Mouse (Mus musculus) heart, postnatal 0 days (tissue): ENCODE measurements around the gene Mre11a. TPM values are rescaled to one million over a fixed set of nuclear protein-coding genes. Genes with fewer than 3 reads are reported as not detected.

Source experiments
- ATAC-seq: fragments of 200-750 bp; cut with Nextera tagmentation; 2 replicates; pipeline ENCODE4 v1.8.0; 2017; ENCODE audit warnings: low read depth, moderate number of reproducible peaks, moderate library complexity; ENCODE audit not compliant: insufficient read depth
- DNase-seq: peaks from one replicate; pipeline ENCODE4 v3.0.0-alpha.2; 2016; ENCODE audit warnings: low spot score
- H3K27ac ChIP-seq: fragments of 300-500 bp; sonication (generic); 2 replicates; pipeline ENCODE4 v1.5.1; 2014; ENCODE audit warnings: low read depth, mild to moderate bottlenecking
- H3K27me3 ChIP-seq: fragments of 300-500 bp; sonication (generic); 2 replicates; pipeline ENCODE4 v1.6.1; 2014; ENCODE audit warnings: low read length, mixed read lengths; ENCODE audit not compliant: control insufficient read depth, insufficient read depth
- H3K36me3 ChIP-seq: fragments of 300-500 bp; sonication (generic); replicated peaks from 2 replicates; pipeline ENCODE4 v1.6.1; 2014; ENCODE audit warnings: low read length, mixed read lengths; ENCODE audit not compliant: control insufficient read depth, insufficient read depth
- H3K4me1 ChIP-seq: fragments of 300-500 bp; sonication (generic); 2 replicates; pipeline ENCODE4 v1.6.1; 2014; ENCODE audit warnings: antibody characterized with exemption; ENCODE audit not compliant: control insufficient read depth, insufficient read depth
- H3K4me2 ChIP-seq: fragments of 300-500 bp; sonication (generic); 2 replicates; pipeline ENCODE4 v1.6.1; 2014; ENCODE audit warnings: low read depth, mild to moderate bottlenecking, low read length, moderate library complexity
- H3K4me3 ChIP-seq: fragments of 300-500 bp; sonication (generic); 2 replicates; pipeline ENCODE4 v1.5.1; 2014; ENCODE audit warnings: low read depth, low read length
- H3K9ac ChIP-seq: fragments of 300-500 bp; sonication (generic); replicated peaks from 2 replicates; pipeline ENCODE4 v1.6.1; 2014; ENCODE audit warnings: low read depth, low read length, mixed read lengths
- H3K9me3 ChIP-seq: fragments of 300-500 bp; sonication (generic); replicated peaks from 2 replicates; pipeline ENCODE4 v1.6.1; 2016; ENCODE audit warnings: low read length; ENCODE audit not compliant: control insufficient read depth
- CTCF ChIP-seq: IDR thresholded peaks from 2 replicates; pipeline ENCODE4 v1.5.1; 2016; ENCODE audit warnings: antibody characterized with exemption, control low read depth, low read depth
- EP300 ChIP-seq: IDR thresholded peaks from 2 replicates; pipeline ENCODE4 v1.6.1; 2016; ENCODE audit warnings: antibody characterized with exemption, low read depth
- WGBS: fragments of 180-500 bp; shearing (Covaris S2); extraction: QIAGEN DNeasy Blood & Tissue Kit; methylation state at CpG from one replicate; pipeline ENCODE4 v1.1.7; 2014; 5-methylcytosine and 5-hydroxymethylcytosine counted together
- polyA plus RNA-seq: library from polyadenylated mRNA; unstranded; fragments of >200 nt; fragmentation: Nextera tagmentation; extraction: Ambion mirVana; gene quantifications from 2 replicates; pipeline ENCODE4 v1.2.1, GENCODE M21; 2015
- total RNA-seq: library from RNA; depleted of rRNA; stranded (reverse); fragments of >200 nt; gene quantifications from 2 replicates; pipeline ENCODE4 v1.2.3, GENCODE M21; 2014; ENCODE audit warnings: low replicate concordance

Mre11a gene
- total and polyA plus RNA-seq, 2 experiments from 2014 or later = 6.4 to 8.2 TPM

- Histone ChIP-seq H3K36me3 (no peaks in the 10 kb centered on the region), H3K4me3 (no peak overlapping the region), H3K9me3 (no peaks in the 10 kb centered on the region), H3K4me2 (no peak overlapping the region), H3K27me3 (no peaks in the 10 kb centered on the region), H3K9ac (no peak overlapping the region), H3K4me1 (no peaks in the 10 kb centered on the region), H3K27ac (peak overlapping the region; percentile 11; the same call in 1 of the 2 replicates)
- ATAC-seq (peak; percentile 66), DNase-seq (peak; percentile 39)
- TF ChIP-seq CTCF (no peak), EP300 (no peak)
- WGBS = 73% methylated on average over 10 of the region's 10 CpGs
These were observed 57.7 kb downstream of the Mre11a start for GRCm38 (mm10) chr9:14841878-14842761.

- no peak overlapping the region for H3K4me2 ChIP-seq
- no peaks in the 10 kb centered on the region for H3K4me1 ChIP-seq
- H3K36me3 ChIP-seq = no peaks in the 10 kb centered on the region
- H3K4me3 ChIP-seq = no peak overlapping the region
- H3K9me3 ChIP-seq = no peaks in the 10 kb centered on the region
- TF ChIP-seq EP300 (no peak), CTCF (no peak)
- DNase-seq (no peak), ATAC-seq (no peak)
- 89% methylated on average over 6 of the region's 6 CpGs for WGBS
- H3K27me3 ChIP-seq = no peaks in the 10 kb centered on the region
- H3K9ac ChIP-seq = no peak overlapping the region
- H3K27ac ChIP-seq = no peak overlapping the region
These were observed 58.9 kb downstream of the Mre11a start for GRCm38 (mm10) chr9:14843311-14843857.

GRCm38 (mm10) chr9:14843901-14844300, 59.4 kb downstream of the Mre11a start:
- TF ChIP-seq CTCF = no peak
- no peak for TF ChIP-seq EP300
- H3K27ac ChIP-seq = no peak overlapping the region
- no peak for ATAC-seq
- H3K9ac ChIP-seq = no peak overlapping the region
- H3K4me3 ChIP-seq = no peak overlapping the region
- no peaks in the 10 kb centered on the region for H3K27me3 ChIP-seq
- H3K36me3 ChIP-seq = no peaks in the 10 kb centered on the region
- H3K4me1 ChIP-seq = no peaks in the 10 kb centered on the region
- H3K9me3 ChIP-seq = no peaks in the 10 kb centered on the region
- DNase-seq = no peak
- no peak overlapping the region for H3K4me2 ChIP-seq
- 92% methylated on average over 3 of the region's 3 CpGs for WGBS

- no peak for DNase-seq
These were observed 62.0 kb downstream of the Mre11a start for GRCm38 (mm10) chr9:14846428-14846827.

DNA sequence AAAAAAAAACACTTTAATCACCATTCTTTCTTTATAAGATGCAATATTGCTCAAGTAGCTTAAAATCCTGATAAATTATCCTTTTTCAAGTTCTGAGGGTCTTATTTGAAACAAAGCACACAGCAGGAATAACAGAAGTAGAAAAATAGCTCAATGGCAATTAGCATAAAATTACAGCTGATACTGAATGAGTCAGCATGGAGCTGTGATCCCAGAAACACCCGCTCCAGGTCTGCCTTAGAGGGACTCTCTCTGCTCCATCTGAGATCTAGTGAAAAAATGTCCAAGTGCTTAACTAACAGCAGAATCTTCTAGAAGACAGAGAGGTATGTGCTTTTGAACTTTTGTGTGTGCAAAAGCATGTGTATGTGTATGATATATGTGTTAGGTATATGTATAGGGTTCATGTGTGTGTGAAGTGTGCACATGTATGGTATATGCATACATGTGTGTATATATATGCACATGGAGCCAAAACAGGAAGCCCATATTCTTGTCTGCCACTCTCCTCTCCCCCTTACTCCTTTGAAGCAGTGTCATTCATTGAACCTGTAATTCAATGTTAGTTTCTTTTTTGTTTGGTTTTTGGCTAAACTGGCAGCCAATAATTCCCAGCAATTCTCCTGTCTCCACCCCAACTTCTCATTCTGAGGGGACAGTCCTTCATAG, 63.9 kb downstream of the Mre11a start:
- WGBS = 78% methylated on average over 1 of the region's 1 CpGs
- Histone ChIP-seq H3K27me3 (no peaks in the 10 kb centered on the region), H3K4me1 (no peaks in the 10 kb centered on the region), H3K27ac (no peak overlapping the region), H3K4me3 (no peak overlapping the region), H3K4me2 (no peak overlapping the region), H3K9ac (no peak overlapping the region), H3K36me3 (no peaks in the 10 kb centered on the region), H3K9me3 (0 out of 2 replicates have a peak, but pooled peaks cover 2% of the 10 kb centered on the region)
- DNase-seq = no peak
- ATAC-seq = no peak
- TF ChIP-seq CTCF = no peak
- TF ChIP-seq EP300 = no peak

More at GRCm38 (mm10) chr9:14846428-14846827, 62.0 kb downstream of the Mre11a start:
- Histone ChIP-seq H3K27me3 (no peaks in the 10 kb centered on the region), H3K27ac (no peak overlapping the region), H3K9ac (no peak overlapping the region), H3K36me3 (no peaks in the 10 kb centered on the region), H3K4me2 (no peak overlapping the region), H3K4me3 (no peak overlapping the region), H3K4me1 (no peaks in the 10 kb centered on the region), H3K9me3 (0 out of 2 replicates have a peak, but pooled peaks cover 2% of the 10 kb centered on the region)
- ATAC-seq = no peak
- TF ChIP-seq CTCF (peak; percentile 46), EP300 (no peak)
- WGBS = 38% methylated on average over 5 of the region's 5 CpGs
